Mouse (Mus musculus): ENCODE data around the gene Rhebl1. TPM values are rescaled to one million over a fixed set of nuclear protein-coding genes. Genes with fewer than 3 reads are reported as not detected.
A peak's percentile ranks its signal among the peaks of the same experiment; 100 is the strongest.

The Rhebl1 gene
- polyA plus RNA-seq, 1 experiment = 4.6 TPM

GRCm38 (mm10) chr15:98851229-98851818 lies 43.0 kb downstream of the Rhebl1 start:
- Histone ChIP-seq H3K4me3 (ENCODE audit: control insufficient read depth, low read depth, low read length) (no peak overlapping the region), H3K4me1 (ENCODE audit: control insufficient read depth, insufficient read depth, low read length) (no peaks in the 10 kb centered on the region), H3K27ac (ENCODE audit: control insufficient read depth, insufficient read depth, low read depth, low read length) (no peak overlapping the region), H3K36me3 (ENCODE audit: control insufficient read depth, insufficient read depth, low read length) (peaks cover 2% of the 10 kb centered on the region; the same call in 1 of the 2 replicates), H3K27me3 (ENCODE audit: control insufficient read depth, insufficient read depth, low read length) (no peaks in the 10 kb centered on the region)
- no peak for TF ChIP-seq CTCF (IDR thresholded peaks at IDR 0.05; ENCODE audit: control insufficient read depth, insufficient read depth, insufficient replicate concordance, low read depth, low read length)
- no peak for TF ChIP-seq POLR2A (IDR thresholded peaks at IDR 0.05; ENCODE audit: control insufficient read depth, low read depth, low read length)

GRCm38 (mm10) chr15:98850668-98851067 lies 43.7 kb downstream of the Rhebl1 start:
- no peaks in the 10 kb centered on the region for H3K4me1 ChIP-seq (ENCODE audit: control insufficient read depth, insufficient read depth, low read length)
- peaks cover 4% of the 10 kb centered on the region for H3K36me3 ChIP-seq (ENCODE audit: control insufficient read depth, insufficient read depth, low read length)
- no peak for TF ChIP-seq CTCF (IDR thresholded peaks at IDR 0.05; ENCODE audit: control insufficient read depth, insufficient read depth, insufficient replicate concordance, low read depth, low read length)
- TF ChIP-seq POLR2A (IDR thresholded peaks at IDR 0.05; ENCODE audit: control insufficient read depth, low read depth, low read length) = no peak
- no peak overlapping the region for H3K4me3 ChIP-seq (ENCODE audit: control insufficient read depth, low read depth, low read length)
- no peak overlapping the region for H3K27ac ChIP-seq (ENCODE audit: control insufficient read depth, insufficient read depth, low read depth, low read length)
- H3K27me3 ChIP-seq (ENCODE audit: control insufficient read depth, insufficient read depth, low read length) = no peaks in the 10 kb centered on the region

- Histone ChIP-seq H3K4me1 (ENCODE audit: control insufficient read depth, insufficient read depth, low read length) (no peaks in the 10 kb centered on the region), H3K4me3 (ENCODE audit: control insufficient read depth, low read depth, low read length) (no peak overlapping the region), H3K27me3 (ENCODE audit: control insufficient read depth, insufficient read depth, low read length) (no peaks in the 10 kb centered on the region), H3K36me3 (ENCODE audit: control insufficient read depth, insufficient read depth, low read length) (peaks cover 4% of the 10 kb centered on the region), H3K27ac (ENCODE audit: control insufficient read depth, insufficient read depth, low read depth, low read length) (no peak overlapping the region)
- TF ChIP-seq POLR2A (IDR thresholded peaks at IDR 0.05; ENCODE audit: control insufficient read depth, low read depth, low read length) (no peak), CTCF (IDR thresholded peaks at IDR 0.05; ENCODE audit: control insufficient read depth, insufficient read depth, insufficient replicate concordance, low read depth, low read length) (no peak)
Observed at GRCm38 (mm10) chr15:98849956-98850600, 44.3 kb downstream of the Rhebl1 start.

- Histone ChIP-seq H3K27me3 (ENCODE audit: control insufficient read depth, insufficient read depth, low read length) (no peaks in the 10 kb centered on the region), H3K4me1 (ENCODE audit: control insufficient read depth, insufficient read depth, low read length) (no peaks in the 10 kb centered on the region), H3K27ac (ENCODE audit: control insufficient read depth, insufficient read depth, low read depth, low read length) (no peak overlapping the region), H3K4me3 (ENCODE audit: control insufficient read depth, low read depth, low read length) (peak overlapping the region; percentile 37; the same call in 1 of the 2 replicates), H3K36me3 (ENCODE audit: control insufficient read depth, insufficient read depth, low read length) (peaks cover 4% of the 10 kb centered on the region)
- TF ChIP-seq CTCF (IDR thresholded peaks at IDR 0.05; ENCODE audit: control insufficient read depth, insufficient read depth, insufficient replicate concordance, low read depth, low read length) = no peak
- TF ChIP-seq POLR2A (IDR thresholded peaks at IDR 0.05; ENCODE audit: control insufficient read depth, low read depth, low read length) = no peak
Observed at GRCm38 (mm10) chr15:98849165-98849564, 45.2 kb downstream of the Rhebl1 start.

- H3K4me3 ChIP-seq (ENCODE audit: control insufficient read depth, low read depth, low read length) = no peak overlapping the region
- no peak overlapping the region for H3K27ac ChIP-seq (ENCODE audit: control insufficient read depth, insufficient read depth, low read depth, low read length)
- peaks cover 4% of the 10 kb centered on the region for H3K36me3 ChIP-seq (ENCODE audit: control insufficient read depth, insufficient read depth, low read length)
- TF ChIP-seq CTCF (IDR thresholded peaks at IDR 0.05; ENCODE audit: control insufficient read depth, insufficient read depth, insufficient replicate concordance, low read depth, low read length) (no peak), POLR2A (IDR thresholded peaks at IDR 0.05; ENCODE audit: control insufficient read depth, low read depth, low read length) (no peak)
- no peaks in the 10 kb centered on the region for H3K4me1 ChIP-seq (ENCODE audit: control insufficient read depth, insufficient read depth, low read length)
- H3K27me3 ChIP-seq (ENCODE audit: control insufficient read depth, insufficient read depth, low read length) = no peaks in the 10 kb centered on the region
Observed at GRCm38 (mm10) chr15:98846140-98846539, 48.2 kb downstream of the Rhebl1 start.

GRCm38 (mm10) chr15:98845149-98845548 lies 49.2 kb downstream of the Rhebl1 start:
- Histone ChIP-seq H3K4me1 (ENCODE audit: control insufficient read depth, insufficient read depth, low read length) (no peaks in the 10 kb centered on the region), H3K4me3 (ENCODE audit: control insufficient read depth, low read depth, low read length) (no peak overlapping the region), H3K27ac (ENCODE audit: control insufficient read depth, insufficient read depth, low read depth, low read length) (no peak overlapping the region), H3K36me3 (ENCODE audit: control insufficient read depth, insufficient read depth, low read length) (peaks cover 3% of the 10 kb centered on the region), H3K27me3 (ENCODE audit: control insufficient read depth, insufficient read depth, low read length) (no peaks in the 10 kb centered on the region)
- TF ChIP-seq POLR2A (IDR thresholded peaks at IDR 0.05; ENCODE audit: control insufficient read depth, low read depth, low read length) (no peak), CTCF (IDR thresholded peaks at IDR 0.05; ENCODE audit: control insufficient read depth, insufficient read depth, insufficient replicate concordance, low read depth, low read length) (no peak)

- H3K27me3 ChIP-seq (ENCODE audit: control insufficient read depth, insufficient read depth, low read length) = no peaks in the 10 kb centered on the region
- no peaks in the 10 kb centered on the region for H3K4me1 ChIP-seq (ENCODE audit: control insufficient read depth, insufficient read depth, low read length)
- H3K27ac ChIP-seq (ENCODE audit: control insufficient read depth, insufficient read depth, low read depth, low read length) = no peak overlapping the region
- H3K4me3 ChIP-seq (ENCODE audit: control insufficient read depth, low read depth, low read length) = no peak overlapping the region
- TF ChIP-seq POLR2A (IDR thresholded peaks at IDR 0.05; ENCODE audit: control insufficient read depth, low read depth, low read length) = no peak
- no peak for TF ChIP-seq CTCF (IDR thresholded peaks at IDR 0.05; ENCODE audit: control insufficient read depth, insufficient read depth, insufficient replicate concordance, low read depth, low read length)
- peaks cover 2% of the 10 kb centered on the region for H3K36me3 ChIP-seq (ENCODE audit: control insufficient read depth, insufficient read depth, low read length)
Observed at GRCm38 (mm10) chr15:98843595-98844223, 50.6 kb downstream of the Rhebl1 start.
